ENCODE assay signal across 11 mouse cellular contexts in the genomic region with DNA sequence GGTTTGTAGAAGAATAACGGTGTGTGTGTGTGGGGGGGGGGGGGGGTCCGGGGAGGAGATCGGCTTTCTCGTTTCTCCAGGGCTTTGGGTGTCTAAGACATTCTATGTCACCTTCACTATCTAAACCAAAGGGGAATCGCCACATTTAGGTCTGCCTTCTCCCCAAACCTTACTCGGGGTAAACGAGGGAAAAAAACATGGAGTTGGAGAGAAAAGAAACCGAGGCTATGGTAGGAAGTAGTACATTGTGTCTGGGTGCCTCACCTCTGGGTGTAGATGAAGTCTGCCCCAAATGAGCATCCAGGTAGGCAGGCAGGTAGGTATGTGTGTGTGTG. TPM values are rescaled to one million over a fixed set of nuclear protein-coding genes. Genes with fewer than 3 reads are reported as not detected.
DNase-seq lines count a peak whose midpoint lies in the region; ATAC-seq and TF ChIP-seq lines count a peak whose summit lies in the region.
"Had no signal": no experiment of that assay in that cellular context is flagged by ENCODE, and none has a peak within 500 bp of the region (broad histone marks: within the 10 kb centered on the region; RNA-seq: fewer than 3 reads in every experiment).

No protein-coding gene starts in this region.

- no peak for ATAC-seq in intestine, embryonic 16.5 days
- no peak for ATAC-seq in intestine, postnatal 0 days
- no peak for ATAC-seq in forebrain, embryonic 13.5 days
- no peak for ATAC-seq in hindbrain, postnatal 0 days
- ATAC-seq in midbrain, postnatal 0 days (ENCODE audit: low FRiP score): no peak
- no peak for ATAC-seq in inflammation-experienced regulatory T-cells, adult 6 months

- no peaks in the 10 kb centered on the region for H3K36me3 ChIP-seq in intestine, embryonic 16.5 days (ENCODE audit: control insufficient read depth, insufficient read depth, low read length)
- H3K36me3 ChIP-seq in intestine, postnatal 0 days (ENCODE audit: control insufficient read depth, insufficient read depth): no peaks in the 10 kb centered on the region
- H3K36me3 ChIP-seq in forebrain, embryonic 13.5 days (ENCODE audit: poor library complexity, severe bottlenecking): no peaks in the 10 kb centered on the region
- H3K36me3 ChIP-seq in hindbrain, postnatal 0 days (ENCODE audit: insufficient read depth, low read length): 0 out of 2 replicates have a peak, but pooled peaks cover 2% of the 10 kb centered on the region
- H3K36me3 ChIP-seq in midbrain, postnatal 0 days (ENCODE audit: insufficient read depth, low read length): peaks cover 5% of the 10 kb centered on the region; the same call in 1 of the 2 replicates
- H3K36me3 ChIP-seq: heart, embryonic 10.5 days had no signal

- peaks cover 33% of the 10 kb centered on the region for H3K27me3 ChIP-seq in intestine, embryonic 16.5 days (replicated peaks; ENCODE audit: control insufficient read depth, insufficient read depth, low read length)
- peaks cover 51% of the 10 kb centered on the region for H3K27me3 ChIP-seq in intestine, postnatal 0 days (replicated peaks; ENCODE audit: control insufficient read depth, insufficient read depth, low read length)
- H3K27me3 ChIP-seq in forebrain, embryonic 13.5 days: peaks cover 4% of the 10 kb centered on the region
- H3K27me3 ChIP-seq in hindbrain, postnatal 0 days (ENCODE audit: insufficient read depth, low read length): no peaks in the 10 kb centered on the region
- H3K27me3 ChIP-seq in midbrain, postnatal 0 days (ENCODE audit: insufficient read depth, low read length): no peaks in the 10 kb centered on the region

- peak; percentile 9 for DNase-seq in hindbrain, postnatal 0 days (ENCODE audit: low spot score)
- DNase-seq in midbrain, postnatal 0 days (ENCODE audit: low spot score): no peak
- DNase-seq in gastrocnemius, postnatal 14 days: no peak
- no peak for DNase-seq in layer of hippocampus, postnatal 25 days (ENCODE audit: extremely low spot score in 1 of 2, low spot score in 1 of 2)
- DNase-seq: cerebellum, adult 2 months; thymus, adult 2 months had no signal

- no peak overlapping the region for H3K27ac ChIP-seq in intestine, embryonic 16.5 days (ENCODE audit: low read length)
- H3K27ac ChIP-seq in intestine, postnatal 0 days (ENCODE audit: low read depth, low read length): no peak overlapping the region
- H3K27ac ChIP-seq in forebrain, embryonic 13.5 days: peak overlapping the region; percentile 90
- H3K27ac ChIP-seq in hindbrain, postnatal 0 days: peak overlapping the region; percentile 83
- H3K27ac ChIP-seq in midbrain, postnatal 0 days (ENCODE audit: low read depth, low read length): peak overlapping the region; percentile 91
- H3K27ac ChIP-seq: heart, embryonic 10.5 days had no signal

- no peaks in the 10 kb centered on the region for H3K9me3 ChIP-seq in intestine, embryonic 16.5 days (ENCODE audit: control insufficient read depth, low read length)
- H3K9me3 ChIP-seq in intestine, postnatal 0 days (ENCODE audit: control insufficient read depth): no peaks in the 10 kb centered on the region
- H3K9me3 ChIP-seq in forebrain, embryonic 13.5 days (replicated peaks): no peaks in the 10 kb centered on the region
- H3K9me3 ChIP-seq in hindbrain, postnatal 0 days (ENCODE audit: low read length): no peaks in the 10 kb centered on the region
- no peaks in the 10 kb centered on the region for H3K9me3 ChIP-seq in midbrain, postnatal 0 days (ENCODE audit: low read length)
- H3K9me3 ChIP-seq: heart, embryonic 10.5 days had no signal

- peak overlapping the region; percentile 24; the same call in 1 of the 2 replicates for H3K4me3 ChIP-seq in intestine, embryonic 16.5 days (ENCODE audit: low read length)
- H3K4me3 ChIP-seq in intestine, postnatal 0 days (ENCODE audit: low read depth, low read length): no peak overlapping the region
- peak overlapping the region; percentile 59 for H3K4me3 ChIP-seq in forebrain, embryonic 13.5 days
- peak overlapping the region; percentile 54 for H3K4me3 ChIP-seq in hindbrain, postnatal 0 days (ENCODE audit: low read length)
- H3K4me3 ChIP-seq in midbrain, postnatal 0 days (ENCODE audit: low read depth, low read length): peak overlapping the region; percentile 69

- no peak overlapping the region for H3K4me2 ChIP-seq in intestine, embryonic 16.5 days (ENCODE audit: low read depth, low read length)
- H3K4me2 ChIP-seq in intestine, postnatal 0 days (replicated peaks; ENCODE audit: low read depth): no peak overlapping the region
- peak overlapping the region; percentile 85 for H3K4me2 ChIP-seq in forebrain, embryonic 13.5 days
- peak overlapping the region; percentile 66 for H3K4me2 ChIP-seq in hindbrain, postnatal 0 days (ENCODE audit: low read depth, low read length)
- H3K4me2 ChIP-seq in midbrain, postnatal 0 days (ENCODE audit: low read depth, low read length, poor library complexity, severe bottlenecking): peak overlapping the region; percentile 70

- intact Hi-C loops in gastrocnemius, postnatal 14 days (cut with DNase I; ENCODE audit: low total_unique reads): no loop called here

- 12% methylated on average over 8 of the region's 8 CpGs for WGBS in intestine, embryonic 16.5 days
- 17% methylated on average over 8 of the region's 8 CpGs for WGBS in intestine, postnatal 0 days
- WGBS in forebrain, embryonic 13.5 days: 2% methylated on average over 8 of the region's 8 CpGs
- WGBS in hindbrain, postnatal 0 days: 5% methylated on average over 8 of the region's 8 CpGs
- 3% methylated on average over 8 of the region's 8 CpGs for WGBS in midbrain, postnatal 0 days

- TF ChIP-seq CTCF in intestine, postnatal 0 days (IDR thresholded peaks at IDR 0.05; ENCODE audit: low read depth): no peak
- no peak for TF ChIP-seq CTCF in hindbrain, postnatal 0 days (IDR thresholded peaks at IDR 0.05; ENCODE audit: low read depth)
- no peak for TF ChIP-seq CTCF in midbrain, postnatal 0 days (IDR thresholded peaks at IDR 0.05)

- H3K4me1 ChIP-seq in intestine, embryonic 16.5 days (ENCODE audit: control insufficient read depth, insufficient read depth, low read length): peaks cover 9% of the 10 kb centered on the region
- H3K4me1 ChIP-seq in intestine, postnatal 0 days (replicated peaks; ENCODE audit: control insufficient read depth, insufficient read depth, low read length): no peaks in the 10 kb centered on the region
- H3K4me1 ChIP-seq in forebrain, embryonic 13.5 days: peaks cover 64% of the 10 kb centered on the region
- peaks cover 3% of the 10 kb centered on the region; the same call in 1 of the 2 replicates for H3K4me1 ChIP-seq in hindbrain, postnatal 0 days (ENCODE audit: insufficient read depth, low read length)
- peaks cover 21% of the 10 kb centered on the region; the same call in 1 of the 2 replicates for H3K4me1 ChIP-seq in midbrain, postnatal 0 days (ENCODE audit: insufficient read depth, low read length)

- H3K9ac ChIP-seq in intestine, embryonic 16.5 days (ENCODE audit: low read depth, low read length): no peak overlapping the region
- no peak overlapping the region for H3K9ac ChIP-seq in intestine, postnatal 0 days (ENCODE audit: low read depth, low read length)
- H3K9ac ChIP-seq in forebrain, embryonic 13.5 days: peak overlapping the region; percentile 77
- H3K9ac ChIP-seq in hindbrain, postnatal 0 days (replicated peaks; ENCODE audit: low read length): peak overlapping the region; percentile 65
- H3K9ac ChIP-seq in midbrain, postnatal 0 days (replicated peaks; ENCODE audit: low read length, poor library complexity, severe bottlenecking): peak overlapping the region; percentile 85

RNA-seq across cellular contexts. Expression of a gene that starts 12.0 kb away (rescaled TPM):
- 29.9 and 33.5 TPM in 2 replicates for polyA plus RNA-seq in intestine, embryonic 16.5 days (2015; fragmentation: Nextera tagmentation; extraction: Ambion mirVana)
- 19.7 and 20.6 TPM in 2 replicates for polyA plus RNA-seq in intestine, postnatal 0 days (2015; fragmentation: Nextera tagmentation; extraction: Ambion mirVana)
- 57.2 and 61.5 TPM in 2 replicates for polyA plus RNA-seq in forebrain, embryonic 13.5 days (2015; fragmentation: Nextera tagmentation; extraction: Ambion mirVana)
- total RNA-seq in hindbrain, postnatal 0 days (2014; rRNA removed): 36.6 and 43.0 TPM in 2 replicates
- 49.3 and 54.4 TPM in 2 replicates for polyA plus RNA-seq in hindbrain, postnatal 0 days (2015; fragmentation: Nextera tagmentation; extraction: Ambion mirVana)
- 31.2 and 40.3 TPM in 2 replicates for total RNA-seq in midbrain, postnatal 0 days (2014; rRNA removed)
- 48.5 and 53.2 TPM in 2 replicates for polyA plus RNA-seq in midbrain, postnatal 0 days (2015; fragmentation: Nextera tagmentation; extraction: Ambion mirVana)
- 10 to 100 TPM; 21.2 to 26.0 (median 21.2) TPM for polyA plus RNA-seq in inflammation-experienced regulatory T-cells, adult 6 months (2017; shearing (Covaris generic))
- 10 to 100 TPM; 23.2 to 27.5 TPM for total RNA-seq in gastrocnemius, postnatal 14 days (2021)
- 10 to 100 TPM; 21.5 to 23.1 TPM for total RNA-seq in layer of hippocampus, postnatal 25 days (2021)

RNA-seq across cellular contexts. Expression of a gene that starts 29.5 kb away (rescaled TPM):
- polyA plus RNA-seq in intestine, embryonic 16.5 days (2015; fragmentation: Nextera tagmentation; extraction: Ambion mirVana): 4.3 and 6.8 TPM in 2 replicates
- polyA plus RNA-seq in intestine, postnatal 0 days (2015; fragmentation: Nextera tagmentation; extraction: Ambion mirVana): 4.3 and 4.9 TPM in 2 replicates
- 0.52 TPM in 1 of 2 replicates, not detected in the other for polyA plus RNA-seq in forebrain, embryonic 13.5 days (2015; fragmentation: Nextera tagmentation; extraction: Ambion mirVana)
- 2.0 and 4.1 TPM in 2 replicates for total RNA-seq in hindbrain, postnatal 0 days (2014; rRNA removed)
- polyA plus RNA-seq in hindbrain, postnatal 0 days (2015; fragmentation: Nextera tagmentation; extraction: Ambion mirVana): 0.76 and 1.3 TPM in 2 replicates
- 1.2 and 4.9 TPM in 2 replicates for total RNA-seq in midbrain, postnatal 0 days (2014; rRNA removed)
- polyA plus RNA-seq in midbrain, postnatal 0 days (2015; fragmentation: Nextera tagmentation; extraction: Ambion mirVana): 0.57 and 1.4 TPM in 2 replicates
- polyA plus RNA-seq in inflammation-experienced regulatory T-cells, adult 6 months (2017; shearing (Covaris generic)): 10 to 100 TPM; 89.9 to 95.8 (median 92.5) TPM
- 1 to 10 TPM; 1.0 to 1.2 TPM for total RNA-seq in gastrocnemius, postnatal 14 days (2021)
- 1 to 10 TPM; 1.1 to 1.2 TPM for total RNA-seq in layer of hippocampus, postnatal 25 days (2021)

RNA-seq across cellular contexts. Expression of a gene that starts 36.6 kb away (rescaled TPM):
- 11.9 and 15.2 TPM in 2 replicates for polyA plus RNA-seq in intestine, embryonic 16.5 days (2015; fragmentation: Nextera tagmentation; extraction: Ambion mirVana)
- polyA plus RNA-seq in intestine, postnatal 0 days (2015; fragmentation: Nextera tagmentation; extraction: Ambion mirVana): 10.1 and 11.2 TPM in 2 replicates
- 19.0 and 21.0 TPM in 2 replicates for polyA plus RNA-seq in forebrain, embryonic 13.5 days (2015; fragmentation: Nextera tagmentation; extraction: Ambion mirVana)
- 10.4 and 13.6 TPM in 2 replicates for total RNA-seq in hindbrain, postnatal 0 days (2014; rRNA removed)
- polyA plus RNA-seq in hindbrain, postnatal 0 days (2015; fragmentation: Nextera tagmentation; extraction: Ambion mirVana): 6.4 and 6.9 TPM in 2 replicates
- 12.1 and 13.2 TPM in 2 replicates for total RNA-seq in midbrain, postnatal 0 days (2014; rRNA removed)
- polyA plus RNA-seq in midbrain, postnatal 0 days (2015; fragmentation: Nextera tagmentation; extraction: Ambion mirVana): 5.8 and 6.2 TPM in 2 replicates
- polyA plus RNA-seq in inflammation-experienced regulatory T-cells, adult 6 months (2017; shearing (Covaris generic)): 10 to 100 TPM in 2 of 3 experiments, 1 to 10 TPM in 1; 9.4 to 18.9 (median 16.1) TPM
- 1 to 10 TPM; 8.5 to 9.2 TPM for total RNA-seq in gastrocnemius, postnatal 14 days (2021)
- 1 to 10 TPM; 6.0 to 6.3 TPM for total RNA-seq in layer of hippocampus, postnatal 25 days (2021)

Comparison
In these comparisons a context has a peak if more than half of its experiments do, and no peak if none do; other contexts are left out.
1. H3K27ac ChIP-seq: peak in forebrain, embryonic 13.5 days (single experiment), hindbrain, postnatal 0 days (single experiment) and midbrain, postnatal 0 days (single experiment); none in intestine, embryonic 16.5 days (single experiment) and intestine, postnatal 0 days (single experiment).
2. H3K4me2 ChIP-seq: peak in forebrain, embryonic 13.5 days (single experiment), hindbrain, postnatal 0 days (single experiment) and midbrain, postnatal 0 days (single experiment); none in intestine, embryonic 16.5 days (single experiment) and intestine, postnatal 0 days (single experiment).
3. H3K9ac ChIP-seq: peak in forebrain, embryonic 13.5 days (single experiment), hindbrain, postnatal 0 days (single experiment) and midbrain, postnatal 0 days (single experiment); none in intestine, embryonic 16.5 days (single experiment) and intestine, postnatal 0 days (single experiment).
4. RNA of a gene that starts 29.5 kb away (polyA plus RNA-seq): 89.9 to 95.8 TPM in inflammation-experienced regulatory T-cells, adult 6 months; 4.3 to 6.8 TPM in intestine, embryonic 16.5 days, 4.3 to 4.9 TPM in intestine, postnatal 0 days, 0.76 to 1.3 TPM in hindbrain, postnatal 0 days, 0.57 to 1.4 TPM in midbrain, postnatal 0 days and 0.52 TPM in forebrain, embryonic 13.5 days; every median in the first group is over 10 times any median in the second.